Mouse (Mus musculus) erythroblast, embryonic 14.5 days (primary cell): ENCODE measurements around the gene Atp5d. TPM values are rescaled to one million over a fixed set of nuclear protein-coding genes. Genes with fewer than 3 reads are reported as not detected.

Experiments
- H3K27me3 ChIP-seq: 2 replicates; pipeline ENCODE4 v1.6.1; 2012; ENCODE audit warnings: inconsistent platforms; ENCODE audit not compliant: control insufficient read depth
- H3K36me3 ChIP-seq: 2 replicates; pipeline ENCODE4 v1.6.1; 2012; ENCODE audit warnings: mild to moderate bottlenecking, inconsistent platforms; ENCODE audit not compliant: control insufficient read depth
- H3K4me1 ChIP-seq: 2 replicates; pipeline ENCODE4 v1.6.1; 2012; ENCODE audit warnings: inconsistent platforms; ENCODE audit not compliant: control insufficient read depth
- H3K4me3 ChIP-seq: replicated peaks from 2 replicates; pipeline ENCODE3; 2012; ENCODE audit warnings: moderate library complexity, mild to moderate bottlenecking, inconsistent platforms
- H3K9me3 ChIP-seq: 2 replicates; pipeline ENCODE4 v1.6.1; 2012; ENCODE audit warnings: low read length, inconsistent platforms, mixed read lengths; ENCODE audit not compliant: control insufficient read depth
- GATA1 ChIP-seq: IDR thresholded peaks from 2 replicates; pipeline ENCODE4 v1.6.1; 2012; ENCODE audit warnings: low read length, inconsistent platforms, mixed read lengths
- TAL1 ChIP-seq: IDR thresholded peaks from 3 replicates; pipeline ENCODE4 v1.6.1; 2012; ENCODE audit warnings: low read length, inconsistent platforms, mixed read lengths
- polyA plus RNA-seq: library from polyadenylated mRNA; stranded (reverse); fragments of >175 nt; gene quantifications from 2 replicates; pipeline ENCODE4 v1.2.3, GENCODE M21; 2012

Atp5d gene
- polyA plus RNA-seq, 1 experiment, result 144 TPM

GRCm38 (mm10) chr10:80193976-80194375, 55.5 kb downstream of the Atp5d start:
- no peak overlapping the region for H3K4me3 ChIP-seq
- H3K27me3 ChIP-seq, result peaks cover 47% of the 10 kb centered on the region
- peaks cover 5% of the 10 kb centered on the region; the same call in 1 of the 2 replicates for H3K9me3 ChIP-seq
- TF ChIP-seq GATA1, result no peak
- no peak for TF ChIP-seq TAL1
- no peaks in the 10 kb centered on the region for H3K36me3 ChIP-seq
- H3K4me1 ChIP-seq, result peaks cover 13% of the 10 kb centered on the region

- Histone ChIP-seq H3K4me1 (peaks cover 14% of the 10 kb centered on the region), H3K27me3 (peaks cover 43% of the 10 kb centered on the region), H3K4me3 (no peak overlapping the region), H3K36me3 (no peaks in the 10 kb centered on the region), H3K9me3 (peaks cover 5% of the 10 kb centered on the region; the same call in 1 of the 2 replicates)
- TF ChIP-seq GATA1 (no peak), TAL1 (no peak)
Observed at GRCm38 (mm10) chr10:80194441-80194840, 56.0 kb downstream of the Atp5d start.

Other genes with a start within 250 kb of the Atp5d start
- not detected in 2 replicates for gene Cfd, start 247.8 kb upstream of the Atp5d start, polyA plus RNA-seq
- 4.1 and 4.9 TPM in 2 replicates for gene Med16, start 229.7 kb upstream of the Atp5d start, polyA plus RNA-seq
- 0.21 TPM in 1 of 2 replicates, not detected in the other for gene Gm26602, start 227.8 kb upstream of the Atp5d start, polyA plus RNA-seq
- 0.01 TPM in 1 of 2 replicates, not detected in the other for gene Kiss1r, start 221.7 kb upstream of the Atp5d start, polyA plus RNA-seq
- 9.9 and 13.0 TPM in 2 replicates for gene R3hdm4, start 217.4 kb upstream of the Atp5d start, polyA plus RNA-seq
- gene Arid3a, start 211.6 kb upstream of the Atp5d start, polyA plus RNA-seq, result 1.0 and 1.4 TPM in 2 replicates
- gene Wdr18, start 178.5 kb upstream of the Atp5d start, polyA plus RNA-seq, result 4.4 and 4.9 TPM in 2 replicates
- 0.01 TPM in 1 of 2 replicates, not detected in the other for gene Grin3b, start 167.9 kb upstream of the Atp5d start, polyA plus RNA-seq
- 47.6 and 49.5 TPM in 2 replicates for gene Tmem259, start 154.3 kb upstream of the Atp5d start, polyA plus RNA-seq
- gene Cnn2, start 150.0 kb upstream of the Atp5d start, polyA plus RNA-seq, result 0.59 and 0.74 TPM in 2 replicates
- 7.6 and 7.9 TPM in 2 replicates for gene Abca7, start 142.1 kb upstream of the Atp5d start, polyA plus RNA-seq
- 1.5 and 1.7 TPM in 2 replicates for gene Arhgap45, start 122.0 kb upstream of the Atp5d start, polyA plus RNA-seq
- gene Polr2e, start 98.8 kb upstream of the Atp5d start, polyA plus RNA-seq, result 11.9 and 17.1 TPM in 2 replicates
- 551 and 700 TPM in 2 replicates for gene Gpx4, start 91.5 kb upstream of the Atp5d start, polyA plus RNA-seq
- gene Sbno2, start 33.1 kb upstream of the Atp5d start, polyA plus RNA-seq, result 3.4 and 3.9 TPM in 2 replicates
- 69.2 and 71.6 TPM in 2 replicates for gene Stk11, start 22.8 kb upstream of the Atp5d start, polyA plus RNA-seq
- 0.15 and 0.52 TPM in 2 replicates for gene Cbarp, start 2.2 kb downstream of the Atp5d start, polyA plus RNA-seq
- gene Midn, start 9.6 kb downstream of the Atp5d start, polyA plus RNA-seq, result 7.0 and 9.3 TPM in 2 replicates
- gene Cirbp, start 27.4 kb downstream of the Atp5d start, polyA plus RNA-seq, result 3.9 and 4.3 TPM in 2 replicates
- 0.60 and 0.99 TPM in 2 replicates for gene 1600002K03Rik, start 34.3 kb downstream of the Atp5d start, polyA plus RNA-seq
- gene Efna2, start 40.9 kb downstream of the Atp5d start, polyA plus RNA-seq, result 0.10 and 0.16 TPM in 2 replicates
- gene Mum1, start 87.8 kb downstream of the Atp5d start, polyA plus RNA-seq, result 4.2 and 4.7 TPM in 2 replicates
- gene Ndufs7, start 110.5 kb downstream of the Atp5d start, polyA plus RNA-seq, result 19.0 and 28.9 TPM in 2 replicates
- 0.11 and 0.20 TPM in 2 replicates for gene Gamt, start 122.4 kb downstream of the Atp5d start, polyA plus RNA-seq
- gene Dazap1, start 122.9 kb downstream of the Atp5d start, polyA plus RNA-seq, result 76.5 and 84.5 TPM in 2 replicates
- 998 and 1,528 TPM in 2 replicates for gene Rps15, start 153.8 kb downstream of the Atp5d start, polyA plus RNA-seq
- gene Apc2, start 157.3 kb downstream of the Atp5d start, polyA plus RNA-seq, result under 0.01 TPM in 1 of 2 replicates, not detected in the other
- 10.6 and 12.9 TPM in 2 replicates for gene 2310011J03Rik, start 181.9 kb downstream of the Atp5d start, polyA plus RNA-seq
- 0.55 and 0.65 TPM in 2 replicates for gene Pcsk4, start 190.9 kb downstream of the Atp5d start, polyA plus RNA-seq
- gene Reep6, start 191.3 kb downstream of the Atp5d start, polyA plus RNA-seq, result 18.8 and 21.4 TPM in 2 replicates
- 2.2 and 2.6 TPM in 2 replicates for gene Adamtsl5, start 209.8 kb downstream of the Atp5d start, polyA plus RNA-seq
- not detected in 2 replicates for gene Plk5, start 217.8 kb downstream of the Atp5d start, polyA plus RNA-seq
- 0.53 and 0.55 TPM in 2 replicates for gene Mex3d, start 249.0 kb downstream of the Atp5d start, polyA plus RNA-seq